Mouse (Mus musculus): ENCODE measurements at regions not wholly inside any gene's neighbourhood (a gene's known extent, or its start where the extent isn't known, plus 50 kb on each side); places are given as distances from the start of the nearest gene placed in this dataset.
"Not testable (repeated sequence)": the region's sequence is repeated elsewhere in the genome, so short reads cannot be mapped to it uniquely, and the experiment has no call there.

DNA sequence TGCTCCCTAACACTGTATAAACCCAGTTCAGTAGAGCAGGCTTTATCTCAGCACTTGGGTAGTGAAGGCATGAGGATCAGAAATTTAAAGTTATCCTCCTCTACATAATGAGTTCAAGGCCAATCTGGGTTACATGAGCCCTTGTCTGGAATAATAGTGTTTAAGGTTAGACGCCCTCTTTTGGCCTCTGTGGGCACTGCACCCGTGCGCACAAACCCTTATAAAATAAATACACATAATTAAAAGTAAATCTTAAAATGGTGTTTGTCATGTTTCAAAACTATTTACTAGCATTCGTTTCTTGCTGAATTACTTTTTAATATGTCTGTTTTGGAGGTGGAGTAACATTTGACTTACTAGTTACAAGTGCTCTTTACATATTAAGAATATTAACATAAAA lies 271.2 kb downstream of the Cyp26b1 start:
- DNase-seq (ENCODE audit: low spot score in 2 of 2): no peak

DNA sequence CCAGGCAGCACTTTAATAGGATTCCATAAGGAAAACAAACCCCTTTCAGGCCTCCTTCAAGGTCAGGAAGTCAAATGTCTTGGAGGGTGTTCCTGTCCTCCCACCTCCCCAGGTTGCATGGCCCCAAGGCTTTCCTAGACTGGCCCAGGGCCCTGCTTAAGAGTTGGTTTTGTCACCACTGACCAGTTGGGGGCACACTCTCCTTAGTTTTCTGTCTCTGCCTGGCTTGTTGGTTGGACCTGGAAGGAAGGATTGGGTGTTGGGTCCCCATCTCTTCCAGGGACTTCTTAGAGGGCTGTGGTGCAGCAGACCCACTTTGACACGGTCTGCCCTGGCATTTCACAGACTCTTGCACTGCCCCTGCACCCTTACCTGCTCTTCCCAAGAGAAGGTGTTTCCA lies 273.1 kb downstream of the Cyp26b1 start:
- peak in 1 of 2 experiments; percentile 31 for DNase-seq (ENCODE audit: low spot score in 2 of 2)

DNA sequence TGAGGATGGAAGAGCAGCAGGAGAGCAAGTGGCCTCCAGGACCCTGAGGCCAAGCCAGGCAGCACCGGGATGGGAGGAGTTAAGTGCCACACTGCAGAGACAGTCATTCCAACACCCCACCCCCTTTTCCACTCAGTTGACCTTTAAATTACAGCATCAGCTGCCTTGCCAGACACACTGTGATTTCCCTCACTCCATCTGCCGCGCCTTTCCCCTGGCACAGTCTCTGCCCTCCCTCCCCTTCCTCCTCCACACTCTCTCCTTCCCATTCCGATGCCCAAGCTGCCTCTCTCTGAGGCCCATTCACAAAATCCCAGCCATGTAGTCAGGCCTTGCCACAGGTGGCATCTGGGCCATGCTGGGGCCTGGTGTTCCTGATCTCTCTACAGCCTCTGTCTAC lies 274.9 kb downstream of the Cyp26b1 start:
- peak; percentile 69 to 85 for DNase-seq (ENCODE audit: low spot score in 2 of 2)

DNA sequence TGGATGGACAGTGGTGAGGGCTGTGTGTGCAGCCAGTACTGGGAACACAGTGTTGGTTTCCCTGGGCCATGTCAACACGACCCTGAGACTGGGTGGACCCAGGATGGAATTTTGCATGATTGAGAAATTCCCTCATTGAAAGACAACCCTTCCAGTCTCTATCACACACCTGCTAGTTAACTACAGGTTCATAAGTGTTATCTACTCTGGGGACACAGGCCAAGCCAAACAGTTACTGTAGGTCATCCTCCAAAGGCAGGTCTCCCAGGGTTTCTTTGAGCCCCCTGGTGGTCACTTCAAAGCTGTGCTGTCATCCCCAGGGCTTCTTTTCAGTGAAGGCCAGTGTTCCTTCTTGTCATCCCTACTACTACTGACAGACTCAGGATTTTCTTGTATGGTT lies 276.7 kb downstream of the Cyp26b1 start:
- no peak for DNase-seq (ENCODE audit: low spot score in 2 of 2)

DNA sequence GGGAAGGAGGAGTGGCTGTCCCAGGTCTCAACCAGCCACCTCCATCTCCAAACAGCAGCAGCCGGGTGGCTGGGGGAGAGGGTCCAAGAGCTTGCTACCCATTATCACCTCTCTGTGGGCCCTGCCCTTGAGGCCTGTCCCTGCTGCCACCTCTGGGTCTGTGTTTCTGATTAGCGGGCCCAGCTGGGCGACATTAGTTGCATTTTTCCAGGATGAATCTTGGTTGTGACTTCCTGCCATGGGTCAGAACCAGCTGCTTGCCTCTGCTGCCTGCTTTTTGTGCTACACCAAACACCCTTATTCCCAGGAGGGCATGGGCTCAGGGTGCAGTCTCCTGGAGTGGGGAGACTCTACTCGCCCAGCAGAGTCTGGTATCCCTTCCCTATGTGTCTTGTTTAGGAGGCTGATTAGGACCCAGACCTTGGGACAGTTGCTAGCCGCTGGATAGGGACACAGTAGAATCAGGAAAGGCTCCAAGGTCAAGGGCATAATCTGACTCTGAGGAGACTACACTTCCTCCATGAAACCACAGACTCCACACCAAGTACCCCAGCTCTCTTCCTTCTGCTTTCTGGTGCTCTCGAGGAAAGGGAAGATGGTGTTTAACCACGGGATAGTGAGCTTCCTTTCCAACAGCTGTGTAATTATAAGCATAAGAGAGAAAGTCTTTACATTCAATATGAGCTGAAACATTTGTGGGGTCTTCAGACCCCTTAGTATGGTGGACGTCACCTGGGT lies 278.4 kb downstream of the Cyp26b1 start:
- DNase-seq (ENCODE audit: low spot score in 2 of 2): no peak

DNA sequence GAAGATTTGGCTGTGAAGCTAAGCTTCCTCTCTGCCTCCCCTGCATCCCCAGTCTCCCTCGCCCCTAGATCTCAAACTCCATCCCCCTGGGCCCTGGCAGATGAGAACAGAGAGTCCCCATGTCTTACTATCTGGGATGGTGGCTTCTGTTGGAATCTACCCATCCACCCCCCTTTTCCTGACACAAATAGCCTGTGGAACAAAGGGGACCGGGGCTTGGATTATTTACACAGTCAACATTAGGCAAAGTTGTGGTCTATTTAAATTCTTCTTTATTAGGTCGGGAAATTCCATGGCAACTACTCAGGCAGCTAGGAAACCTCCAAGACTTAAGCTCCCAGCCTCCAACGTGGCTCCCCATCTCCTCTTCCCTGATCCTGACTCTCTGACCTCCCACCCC lies 279.9 kb downstream of the Cyp26b1 start:
- DNase-seq (ENCODE audit: low spot score in 2 of 2): no peak

DNA sequence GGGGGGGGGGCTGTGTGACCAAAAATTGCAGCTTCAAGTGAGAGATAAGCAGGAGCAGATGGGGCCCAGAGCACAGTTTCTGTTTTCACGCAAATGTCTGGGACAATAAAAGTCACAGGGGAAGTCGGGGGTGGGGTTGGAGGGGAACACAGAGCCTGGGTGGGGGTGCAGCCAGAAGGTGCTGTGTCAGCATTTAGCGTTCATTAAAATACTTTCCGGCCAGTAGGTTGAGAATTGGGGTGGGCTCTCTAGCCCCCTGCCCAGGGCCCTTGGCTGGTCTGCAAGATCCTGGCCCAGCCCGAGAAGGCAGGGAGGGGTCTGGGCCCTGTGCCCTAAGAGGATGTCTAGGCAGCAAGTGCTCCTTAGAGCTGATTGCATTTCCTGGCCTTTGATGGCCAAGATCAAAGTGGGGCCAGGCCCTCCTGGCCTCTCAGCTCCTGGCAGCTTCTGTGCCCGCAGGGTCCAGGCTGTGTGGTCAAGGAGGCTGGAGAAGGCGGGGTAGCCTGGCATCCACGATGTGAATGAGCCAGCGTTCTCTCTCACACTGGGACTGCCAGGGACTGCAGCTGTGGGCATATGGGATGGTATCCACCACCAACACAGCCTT lies 283.0 kb downstream of the Cyp26b1 start:
- DNase-seq (ENCODE audit: low spot score in 2 of 2): no peak

DNA sequence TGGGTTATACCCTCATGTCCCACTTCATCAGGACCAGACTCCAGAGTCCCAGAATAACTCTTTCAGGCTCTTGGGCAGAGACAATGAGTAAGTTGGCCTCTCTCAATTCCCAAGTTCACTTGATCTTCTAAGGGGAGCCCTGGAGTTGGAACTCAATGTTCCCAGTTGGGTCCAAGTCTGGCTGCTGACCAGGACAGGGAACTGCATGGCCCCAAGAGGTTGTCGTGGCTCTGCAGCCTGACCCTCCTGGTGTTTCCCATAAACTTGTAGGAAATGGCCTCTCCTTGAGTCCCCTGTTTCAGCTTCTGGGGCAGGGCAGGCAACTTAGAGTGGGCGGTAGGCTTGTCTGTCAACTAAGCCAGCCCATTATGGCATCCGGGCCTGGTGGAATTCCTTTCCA lies 286.2 kb downstream of the Cyp26b1 start:
- no peak for DNase-seq (ENCODE audit: low spot score in 2 of 2)

DNA sequence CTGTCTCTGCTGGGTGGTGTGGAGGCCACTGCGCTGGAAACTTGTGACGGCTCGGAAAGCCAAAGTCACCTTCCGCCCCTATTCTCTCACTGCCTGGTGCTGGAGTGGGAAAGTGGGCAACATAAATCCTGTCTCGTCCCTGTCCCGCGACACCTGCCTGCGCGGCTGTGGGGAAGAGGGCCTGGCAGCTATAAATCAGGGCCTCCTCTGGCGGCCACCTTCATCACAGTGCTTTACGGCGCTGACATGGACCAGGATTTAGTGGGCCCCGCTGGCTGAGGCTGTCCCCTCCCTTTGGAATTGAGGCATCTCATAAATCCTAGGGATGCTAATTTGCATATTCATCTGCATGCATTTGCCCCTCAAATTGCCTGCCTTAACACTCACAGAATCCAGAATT lies 287.1 kb downstream of the Cyp26b1 start:
- no peak for DNase-seq (ENCODE audit: low spot score in 2 of 2)

DNA sequence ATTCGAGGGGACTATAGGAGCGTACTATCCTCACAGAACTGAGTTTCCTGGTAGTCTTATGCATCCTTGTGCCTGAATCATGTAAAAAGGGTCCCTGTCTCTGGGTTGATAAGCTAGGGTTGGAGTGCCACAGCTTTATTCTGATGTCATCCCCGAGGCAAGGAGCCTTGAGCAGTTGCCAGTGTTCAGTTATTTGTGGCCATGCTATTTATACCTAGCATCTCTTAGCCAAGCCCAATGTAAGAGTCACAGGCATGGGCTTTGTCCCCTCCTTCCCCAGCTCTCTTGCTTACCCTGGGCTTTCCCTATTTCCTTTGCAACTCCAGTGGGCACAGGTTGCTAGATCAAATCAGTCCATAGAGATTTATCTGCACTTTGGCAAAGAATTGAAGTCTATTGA lies 288.6 kb downstream of the Cyp26b1 start:
- no peak for DNase-seq (ENCODE audit: low spot score in 2 of 2)

DNA sequence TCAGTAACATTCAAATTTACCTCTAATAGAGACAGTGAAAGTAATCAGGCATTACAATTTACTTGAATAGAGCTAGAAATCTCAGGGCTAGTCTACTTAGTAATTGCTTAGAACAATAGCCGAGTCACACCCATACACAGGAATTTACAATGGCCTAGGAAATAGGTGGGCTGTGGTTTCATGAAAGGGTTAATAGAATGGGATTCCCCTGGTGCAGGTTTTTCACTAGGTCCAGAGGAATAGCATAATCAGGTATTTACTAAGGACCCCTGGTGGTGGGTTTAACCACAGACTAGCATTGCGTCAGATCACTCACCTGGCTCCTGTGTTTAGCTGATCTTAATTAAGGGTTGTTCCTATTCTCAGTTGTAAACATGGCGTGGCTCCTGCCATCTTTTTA lies 290.8 kb downstream of the Cyp26b1 start:
- DNase-seq (ENCODE audit: low spot score in 2 of 2): not testable (repeated sequence)

DNA sequence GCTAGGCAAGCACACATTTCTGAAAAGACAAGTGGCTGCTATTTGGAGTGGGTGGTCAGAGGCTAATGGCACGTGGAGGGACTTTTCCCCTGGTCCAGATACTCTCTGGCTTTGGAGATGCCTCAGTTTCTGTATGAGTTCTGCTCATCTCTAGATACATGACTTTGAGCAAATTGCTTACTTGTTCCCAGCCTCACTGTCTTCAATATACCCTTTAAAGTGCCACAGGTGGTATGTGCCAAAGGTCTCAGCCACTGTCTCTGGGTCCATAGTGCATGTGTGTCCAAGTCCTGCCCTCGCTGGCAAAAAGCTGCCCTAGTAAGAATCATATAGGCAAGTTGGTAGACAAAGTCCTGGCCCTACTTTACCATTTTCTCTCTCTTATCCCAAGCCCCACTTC lies 291.5 kb downstream of the Dysf start:
- no peak for DNase-seq (ENCODE audit: low spot score in 2 of 2)

DNA sequence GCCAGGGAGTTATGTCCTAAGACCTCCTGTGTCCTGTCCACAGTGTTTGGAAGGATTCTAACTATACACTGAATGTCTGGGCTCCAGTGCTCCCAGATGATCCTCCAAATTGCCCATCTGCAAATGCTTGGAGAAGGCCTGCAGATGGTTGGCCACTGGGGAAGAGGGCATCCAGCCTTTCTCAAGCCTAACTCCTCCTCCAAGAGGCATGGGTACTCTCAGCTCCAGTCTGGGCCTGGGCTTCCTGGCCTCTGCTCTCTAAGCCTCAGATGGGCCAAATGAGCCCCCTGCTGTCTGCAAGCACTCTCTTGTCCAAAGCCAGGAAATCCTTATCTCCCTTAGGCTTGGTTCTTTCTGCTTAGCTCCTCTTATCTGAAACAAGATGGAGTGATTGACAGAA lies 290.8 kb downstream of the Dysf start:
- DNase-seq (ENCODE audit: low spot score in 2 of 2): no peak

DNA sequence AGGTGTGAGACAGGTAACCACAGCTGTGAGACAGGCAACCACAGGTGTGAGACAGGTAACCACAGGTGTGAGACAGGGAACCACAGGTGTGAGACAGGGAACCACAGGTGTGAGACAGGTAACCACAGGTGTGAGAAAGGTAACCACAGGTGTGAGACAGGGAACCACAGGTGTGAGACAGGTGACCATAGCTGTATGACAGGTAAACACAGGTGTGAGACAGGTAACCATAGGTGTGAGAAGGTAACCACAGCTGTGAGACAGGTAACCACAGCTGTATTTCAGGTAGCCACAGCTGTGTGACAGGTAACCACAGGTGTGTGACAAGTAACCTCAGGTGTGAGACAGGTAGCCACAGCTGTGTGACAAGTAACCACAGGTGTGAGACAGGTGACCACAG lies 265.5 kb downstream of the Dysf start:
- not testable (repeated sequence) for DNase-seq (ENCODE audit: low spot score in 2 of 2)

DNA sequence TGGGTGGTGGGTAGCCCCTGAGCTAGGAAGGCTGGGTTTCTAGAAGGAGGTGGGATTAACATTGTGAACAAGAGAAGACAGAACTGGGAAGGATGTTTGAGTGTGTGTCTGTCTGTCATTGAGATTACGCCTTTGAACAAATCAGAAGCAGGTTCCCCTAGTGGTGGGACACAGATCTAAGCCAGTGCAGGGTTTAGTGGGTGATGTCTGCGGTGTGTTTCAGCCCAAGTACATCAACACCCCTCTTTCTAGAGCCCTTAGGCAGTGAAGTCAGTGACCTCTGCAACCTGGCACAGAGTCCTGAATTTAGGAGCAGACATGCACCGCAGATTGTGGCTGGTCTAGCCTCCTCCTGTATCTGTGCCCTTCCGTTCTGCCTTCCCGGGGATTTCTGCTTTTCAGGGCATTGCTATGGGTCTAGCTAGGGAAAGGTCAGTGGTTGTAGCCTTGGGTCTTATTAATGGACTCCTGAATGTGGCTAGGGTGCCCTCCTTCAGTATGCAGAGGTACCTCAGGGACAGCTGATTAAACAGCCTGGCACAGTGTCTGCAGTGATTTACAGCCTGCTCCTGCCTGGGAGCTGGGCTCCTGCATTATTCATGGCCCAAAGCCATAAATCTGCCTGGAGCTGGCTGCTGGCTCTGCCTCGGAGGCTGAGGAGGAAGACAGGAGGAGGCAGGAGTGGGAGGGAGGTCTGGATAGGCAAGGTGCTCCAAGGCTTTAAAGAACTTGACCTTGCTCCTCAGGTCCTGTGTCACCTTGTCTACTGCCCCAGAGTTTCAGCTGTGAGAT lies 264.3 kb downstream of the Dysf start:
- peak; percentile 37 to 66 for DNase-seq (ENCODE audit: low spot score in 2 of 2)

DNA sequence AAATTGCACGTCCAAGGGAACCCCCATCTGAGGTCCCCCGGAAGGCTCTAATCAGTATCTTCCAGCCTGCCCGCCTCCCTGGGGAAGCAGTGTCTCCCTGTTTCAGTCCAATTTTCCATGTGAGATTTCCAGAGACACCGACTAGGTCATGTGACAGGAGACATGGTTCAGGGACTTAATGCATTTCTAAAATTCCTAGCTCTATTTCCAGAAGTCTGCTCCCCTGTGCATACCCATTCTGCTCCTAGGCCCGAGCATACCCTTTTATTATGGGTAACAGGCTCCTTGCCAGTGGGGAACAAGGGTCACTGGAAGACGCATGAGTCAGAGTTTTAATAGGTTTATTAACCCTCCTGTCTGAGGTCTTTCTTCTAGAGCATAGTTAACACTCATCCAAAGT lies 263.6 kb downstream of the Dysf start:
- DNase-seq (ENCODE audit: low spot score in 2 of 2): no peak

DNA sequence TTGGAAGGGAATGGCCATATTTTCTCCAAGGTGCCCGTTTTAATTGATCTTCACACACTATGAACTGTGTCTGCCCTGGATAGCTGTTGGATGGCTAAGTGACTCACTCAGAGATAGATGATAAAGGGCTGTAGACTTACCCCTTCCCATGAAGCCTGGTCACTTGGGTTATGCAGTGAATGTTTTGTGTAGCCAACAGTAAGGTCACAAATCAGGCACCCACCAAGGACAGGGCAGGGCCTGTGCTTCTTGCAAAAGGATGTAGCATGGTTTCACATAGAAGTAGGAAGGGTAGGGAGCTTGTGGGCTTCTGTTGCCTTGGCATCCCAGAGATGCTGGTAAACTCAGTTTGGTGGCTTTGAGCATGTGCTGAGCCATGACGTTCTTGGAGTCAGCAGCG lies 263.1 kb downstream of the Dysf start:
- no peak for DNase-seq (ENCODE audit: low spot score in 2 of 2)

DNA sequence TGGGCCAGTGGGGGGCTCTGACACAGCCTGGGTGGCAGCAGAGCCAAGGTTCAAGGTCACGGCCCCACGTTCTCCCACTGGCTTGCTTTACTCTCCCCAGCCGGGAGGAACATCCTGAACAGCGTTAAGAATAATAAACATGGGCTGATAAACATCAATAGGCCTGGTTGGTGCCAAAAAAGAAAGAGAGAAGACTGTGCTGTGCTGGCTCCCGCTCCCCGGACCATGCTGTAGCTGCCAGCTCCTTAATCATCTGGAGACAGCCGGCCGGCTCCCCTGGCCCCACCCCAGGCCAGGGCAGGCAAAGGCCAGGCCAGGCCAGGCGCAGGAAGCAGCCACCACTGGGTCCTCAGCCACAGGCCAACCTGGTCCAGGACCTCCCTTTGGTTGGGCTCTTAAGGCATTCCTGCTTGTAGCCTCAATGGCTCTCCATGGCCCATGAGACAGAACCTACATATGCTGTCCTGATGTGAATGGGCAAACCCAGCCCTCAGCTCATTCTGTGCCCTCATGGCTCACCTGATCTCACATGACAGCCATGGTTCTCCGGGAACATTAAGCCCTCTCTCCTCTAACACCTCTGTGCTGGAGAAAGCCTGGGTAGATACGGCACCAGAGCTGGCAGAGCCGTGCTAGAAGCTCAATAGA lies 262.3 kb downstream of the Dysf start:
- DNase-seq (ENCODE audit: low spot score in 2 of 2): no peak

DNA sequence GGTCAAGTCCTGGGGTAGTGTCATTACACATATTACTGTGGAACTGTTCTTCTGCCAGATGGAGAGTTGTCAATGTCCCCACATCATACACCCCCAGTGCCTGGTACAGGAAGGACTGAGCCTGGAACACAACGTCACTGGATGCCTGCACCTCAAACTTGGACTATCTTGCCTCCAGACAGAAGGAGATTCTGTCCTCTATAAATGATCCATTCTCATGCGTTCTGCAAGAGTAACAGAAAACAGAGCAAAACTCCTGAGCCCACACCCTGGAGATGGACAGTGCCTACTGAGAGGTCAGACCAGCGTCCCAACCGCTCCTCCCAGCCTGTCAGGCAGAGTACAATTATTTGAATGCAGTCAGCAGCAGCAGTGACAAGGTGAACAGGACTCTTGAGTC lies 261.1 kb downstream of the Dysf start:
- no peak for DNase-seq (ENCODE audit: low spot score in 2 of 2)

DNA sequence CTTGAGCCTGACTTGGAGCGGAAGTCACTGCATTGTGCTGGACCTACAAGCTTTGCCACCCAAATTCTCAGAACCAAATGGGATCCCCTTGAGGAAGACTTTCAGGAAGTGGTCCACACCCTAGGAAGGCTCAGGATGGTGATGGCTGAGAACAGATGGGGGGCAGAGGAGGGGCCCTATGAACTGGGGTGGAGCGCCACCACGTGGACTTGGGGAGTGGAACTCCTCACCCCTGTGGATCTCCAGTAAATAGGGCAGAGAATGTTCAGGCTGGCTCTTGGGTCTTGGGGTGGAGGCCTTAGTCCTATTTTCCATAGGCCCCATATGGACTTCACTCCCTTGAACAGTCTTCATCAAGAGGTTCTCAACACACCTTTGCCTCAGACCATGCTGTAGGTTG lies 260.6 kb downstream of the Dysf start:
- no peak for DNase-seq (ENCODE audit: low spot score in 2 of 2)

DNA sequence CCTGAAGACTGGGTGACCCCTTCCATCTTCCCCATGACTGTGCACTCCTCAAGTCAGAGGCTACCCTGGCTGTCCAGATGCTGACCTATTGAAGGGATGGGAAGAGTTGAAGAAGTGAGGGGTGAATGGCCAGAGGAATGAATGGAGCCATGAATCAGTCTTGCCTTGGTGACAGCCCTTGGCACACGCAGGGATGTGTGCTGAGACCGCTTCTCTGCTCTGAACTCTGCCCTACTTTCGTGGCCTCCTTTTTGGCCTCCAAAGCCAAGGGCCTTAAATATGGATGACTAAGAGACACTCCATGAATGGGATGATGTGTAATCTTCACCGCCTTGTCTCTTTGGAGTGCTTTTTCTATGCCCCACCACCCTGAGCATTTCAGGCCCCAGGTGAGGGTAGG lies 259.7 kb downstream of the Dysf start:
- DNase-seq (ENCODE audit: low spot score in 2 of 2): no peak

DNA sequence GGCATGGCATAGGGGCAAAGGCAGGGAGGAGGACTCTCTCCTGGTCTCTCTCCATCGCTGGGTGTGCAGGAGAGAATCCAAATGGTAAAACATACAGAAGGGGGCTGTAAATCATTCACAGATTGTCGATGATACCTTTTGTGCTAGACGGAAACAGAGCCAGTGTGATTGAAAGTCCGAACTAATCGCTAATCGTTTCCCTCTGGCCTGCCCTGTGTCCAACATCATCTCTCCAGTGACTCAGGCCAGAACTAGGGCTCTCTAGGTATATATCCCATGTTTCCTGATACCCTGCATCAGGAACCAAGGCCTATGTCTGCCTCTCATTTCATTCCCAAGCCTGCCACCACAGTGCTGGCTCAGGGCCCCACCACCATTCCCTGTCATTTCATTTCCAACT lies 259.1 kb downstream of the Dysf start:
- no peak for DNase-seq (ENCODE audit: low spot score in 2 of 2)

Data from layer of hippocampus, adult 18-20 months (tissue).